Mouse (Mus musculus): Measurements from ENCODE around the gene Gjb6. TPM values are rescaled to one million over a fixed set of nuclear protein-coding genes. Genes with fewer than 3 reads are reported as not detected.

Gjb6 gene
- polyA plus RNA-seq, 1 experiment from 2014 or later = 0.20 TPM

Other genes starting within 250 kb of the Gjb6 start
- gene Zmym2, start 247.0 kb downstream of the Gjb6 start, polyA plus RNA-seq (2015; fragmentation: Nextera tagmentation; extraction: Ambion mirVana) = 22.3 and 23.4 TPM in 2 replicates
- 0.13 and 0.26 TPM in 2 replicates for gene Gja3, start 75.5 kb downstream of the Gjb6 start, polyA plus RNA-seq (2015; fragmentation: Nextera tagmentation; extraction: Ambion mirVana)
- gene Gjb2, start 28.9 kb downstream of the Gjb6 start, polyA plus RNA-seq (2015; fragmentation: Nextera tagmentation; extraction: Ambion mirVana) = 8.3 and 9.0 TPM in 2 replicates
- not detected in 2 replicates for gene Gm4491, start 17.7 kb downstream of the Gjb6 start, polyA plus RNA-seq (2015; fragmentation: Nextera tagmentation; extraction: Ambion mirVana)

All from intestine, embryonic 16.5 days (tissue).